Mouse (Mus musculus): ENCODE results near the gene Spink4. TPM values are rescaled to one million over a fixed set of nuclear protein-coding genes. Genes with fewer than 3 reads are reported as not detected.

The Spink4 gene
- polyA plus RNA-seq, 1 experiment from 2014 or later: 0.65 TPM

GRCm38 (mm10) chr4:40885883-40886282 lies 34.0 kb upstream of the Spink4 start:
- WGBS (ENCODE audit: insufficient replicate concordance): 69% methylated on average over 4 of the region's 4 CpGs
- no peak overlapping the region for H3K27ac ChIP-seq (ENCODE audit: low read depth)
- ATAC-seq: no peak

DNA sequence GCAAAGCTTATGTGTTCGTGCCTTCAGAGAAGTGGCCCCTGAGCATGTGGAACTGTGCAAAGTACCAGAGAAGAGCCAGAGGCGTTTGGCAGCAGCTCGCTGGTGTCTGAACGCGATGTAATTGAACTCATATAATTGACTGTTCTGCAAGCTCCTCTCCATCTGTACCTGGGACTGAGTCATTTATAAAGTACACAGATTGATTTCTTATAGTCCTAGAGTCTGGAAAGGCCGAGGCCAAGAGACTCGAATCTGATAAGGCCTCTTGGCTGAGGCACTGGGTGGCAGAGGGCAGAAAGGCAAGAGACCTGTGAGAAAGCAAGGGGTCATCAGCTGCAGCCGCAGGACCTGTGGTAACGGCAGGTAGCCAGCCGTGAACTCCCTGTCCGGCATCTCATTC lies 31.0 kb upstream of the Spink4 start:
- H3K4me2 ChIP-seq (ENCODE audit: low read depth, low read length): no peak overlapping the region
- DNase-seq (no peak), ATAC-seq (peak; percentile 70)
- H3K27me3 ChIP-seq (ENCODE audit: insufficient read depth, low read length): no peaks in the 10 kb centered on the region
- H3K36me3 ChIP-seq (replicated peaks; ENCODE audit: insufficient read depth, low read length): no peaks in the 10 kb centered on the region
- no peak for TF ChIP-seq EP300 (IDR thresholded peaks at IDR 0.05; ENCODE audit: low read depth)
- TF ChIP-seq CTCF (IDR thresholded peaks at IDR 0.05; ENCODE audit: low read depth): no peak
- no peak overlapping the region for H3K9ac ChIP-seq (replicated peaks)
- no peak overlapping the region for H3K4me3 ChIP-seq (ENCODE audit: low read depth, low read length)
- no peaks in the 10 kb centered on the region for H3K9me3 ChIP-seq (ENCODE audit: low read length)
- 72% methylated on average over 11 of the region's 11 CpGs for WGBS (ENCODE audit: insufficient replicate concordance)
- H3K27ac ChIP-seq (ENCODE audit: low read depth): peak overlapping the region; percentile 45; the same call in 1 of the 2 replicates
- H3K4me1 ChIP-seq (ENCODE audit: insufficient read depth): no peaks in the 10 kb centered on the region

More at GRCm38 (mm10) chr4:40885883-40886282, 34.0 kb upstream of the Spink4 start:
- DNase-seq: no peak
- no peak for TF ChIP-seq EP300 (IDR thresholded peaks at IDR 0.05; ENCODE audit: low read depth)
- no peak for TF ChIP-seq CTCF (IDR thresholded peaks at IDR 0.05; ENCODE audit: low read depth)
- H3K27me3 ChIP-seq (ENCODE audit: insufficient read depth, low read length): no peaks in the 10 kb centered on the region
- H3K4me1 ChIP-seq (ENCODE audit: insufficient read depth): no peaks in the 10 kb centered on the region
- H3K36me3 ChIP-seq (replicated peaks; ENCODE audit: insufficient read depth, low read length): no peaks in the 10 kb centered on the region
- H3K4me3 ChIP-seq (ENCODE audit: low read depth, low read length): no peak overlapping the region
- H3K9ac ChIP-seq (replicated peaks): no peak overlapping the region
- no peaks in the 10 kb centered on the region for H3K9me3 ChIP-seq (ENCODE audit: low read length)
- no peak overlapping the region for H3K4me2 ChIP-seq (ENCODE audit: low read depth, low read length)

DNA sequence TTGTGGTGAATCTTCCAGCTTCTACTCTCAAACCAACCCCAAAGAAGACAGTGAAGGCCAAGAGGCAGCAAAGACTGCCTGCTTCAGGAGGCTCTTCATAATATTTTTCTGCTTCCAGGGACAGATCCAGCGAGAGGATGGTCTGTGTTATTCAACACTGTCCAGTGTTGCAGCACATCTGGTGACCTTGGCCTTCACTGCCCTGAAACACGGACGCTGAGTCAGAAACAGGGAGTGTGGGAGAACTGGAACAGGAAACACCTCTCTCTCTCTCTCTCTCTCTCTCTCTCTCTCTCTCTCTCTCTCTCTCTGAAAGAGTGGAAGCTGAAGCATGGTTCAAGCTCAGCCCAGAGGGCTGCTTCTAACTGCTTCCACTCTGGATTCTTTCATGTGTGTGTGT lies 30.6 kb upstream of the Spink4 start:
- Histone ChIP-seq H3K27me3 (ENCODE audit: insufficient read depth, low read length) (no peaks in the 10 kb centered on the region), H3K27ac (ENCODE audit: low read depth) (peak overlapping the region; percentile 45; the same call in 1 of the 2 replicates), H3K9me3 (ENCODE audit: low read length) (no peaks in the 10 kb centered on the region), H3K4me2 (ENCODE audit: low read depth, low read length) (no peak overlapping the region), H3K9ac (replicated peaks) (no peak overlapping the region), H3K4me1 (ENCODE audit: insufficient read depth) (no peaks in the 10 kb centered on the region), H3K4me3 (ENCODE audit: low read depth, low read length) (no peak overlapping the region), H3K36me3 (replicated peaks; ENCODE audit: insufficient read depth, low read length) (no peaks in the 10 kb centered on the region)
- DNase-seq: peak; percentile 46
- WGBS (ENCODE audit: insufficient replicate concordance): 39% methylated on average over 3 of the region's 3 CpGs
- ATAC-seq: peak; percentile 94
- TF ChIP-seq CTCF (IDR thresholded peaks at IDR 0.05; ENCODE audit: low read depth) (no peak), EP300 (IDR thresholded peaks at IDR 0.05; ENCODE audit: low read depth) (no peak)

GRCm38 (mm10) chr4:40889983-40890382 lies 29.9 kb upstream of the Spink4 start:
- Histone ChIP-seq H3K4me2 (ENCODE audit: low read depth, low read length) (no peak overlapping the region), H3K9ac (replicated peaks) (no peak overlapping the region), H3K9me3 (ENCODE audit: low read length) (no peaks in the 10 kb centered on the region), H3K36me3 (replicated peaks; ENCODE audit: insufficient read depth, low read length) (no peaks in the 10 kb centered on the region), H3K27ac (ENCODE audit: low read depth) (no peak overlapping the region), H3K4me3 (ENCODE audit: low read depth, low read length) (no peak overlapping the region), H3K27me3 (ENCODE audit: insufficient read depth, low read length) (no peaks in the 10 kb centered on the region), H3K4me1 (ENCODE audit: insufficient read depth) (no peaks in the 10 kb centered on the region)
- ATAC-seq: no peak
- WGBS (ENCODE audit: insufficient replicate concordance): 74% methylated on average over 4 of the region's 4 CpGs
- no peak for TF ChIP-seq CTCF (IDR thresholded peaks at IDR 0.05; ENCODE audit: low read depth)
- no peak for TF ChIP-seq EP300 (IDR thresholded peaks at IDR 0.05; ENCODE audit: low read depth)
- DNase-seq: no peak

DNA sequence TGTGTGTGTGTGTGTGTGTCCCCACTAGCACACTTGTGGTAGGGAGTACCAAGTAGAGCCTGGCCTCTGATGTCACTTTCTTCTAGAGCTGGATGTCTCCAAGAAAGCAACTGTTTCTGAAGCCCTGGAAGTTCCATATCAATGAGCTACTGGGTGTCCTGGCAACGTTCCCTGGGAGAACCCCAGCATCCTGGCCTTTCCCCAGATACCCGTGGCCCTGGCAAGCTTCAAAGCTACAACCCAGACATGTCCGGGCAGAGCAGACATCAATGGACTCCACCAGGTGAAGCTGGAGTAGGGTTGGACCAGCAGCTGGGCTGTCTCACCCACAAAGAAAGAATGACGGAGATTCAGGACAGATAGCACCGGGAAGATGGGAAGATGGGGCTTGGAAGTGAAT lies 28.6 kb upstream of the Spink4 start:
- Histone ChIP-seq H3K4me2 (ENCODE audit: low read depth, low read length) (no peak overlapping the region), H3K4me3 (ENCODE audit: low read depth, low read length) (no peak overlapping the region), H3K9me3 (ENCODE audit: low read length) (0 out of 2 replicates have a peak, but pooled peaks cover 3% of the 10 kb centered on the region), H3K9ac (replicated peaks) (no peak overlapping the region), H3K27ac (ENCODE audit: low read depth) (no peak overlapping the region), H3K36me3 (replicated peaks; ENCODE audit: insufficient read depth, low read length) (no peaks in the 10 kb centered on the region), H3K27me3 (ENCODE audit: insufficient read depth, low read length) (no peaks in the 10 kb centered on the region), H3K4me1 (ENCODE audit: insufficient read depth) (no peaks in the 10 kb centered on the region)
- WGBS (ENCODE audit: insufficient replicate concordance): 84% methylated on average over 5 of the region's 5 CpGs
- ATAC-seq: no peak
- TF ChIP-seq CTCF (IDR thresholded peaks at IDR 0.05; ENCODE audit: low read depth): no peak
- no peak for TF ChIP-seq EP300 (IDR thresholded peaks at IDR 0.05; ENCODE audit: low read depth)
- DNase-seq: no peak

GRCm38 (mm10) chr4:40895118-40895517 lies 24.7 kb upstream of the Spink4 start:
- Histone ChIP-seq H3K27ac (ENCODE audit: low read depth) (no peak overlapping the region), H3K27me3 (ENCODE audit: insufficient read depth, low read length) (no peaks in the 10 kb centered on the region), H3K4me2 (ENCODE audit: low read depth, low read length) (no peak overlapping the region), H3K9me3 (ENCODE audit: low read length) (0 out of 2 replicates have a peak, but pooled peaks cover 3% of the 10 kb centered on the region), H3K9ac (replicated peaks) (no peak overlapping the region), H3K36me3 (replicated peaks; ENCODE audit: insufficient read depth, low read length) (no peaks in the 10 kb centered on the region), H3K4me3 (ENCODE audit: low read depth, low read length) (no peak overlapping the region), H3K4me1 (ENCODE audit: insufficient read depth) (no peaks in the 10 kb centered on the region)
- 91% methylated on average over 3 of the region's 3 CpGs for WGBS (ENCODE audit: insufficient replicate concordance)
- TF ChIP-seq EP300 (IDR thresholded peaks at IDR 0.05; ENCODE audit: low read depth) (no peak), CTCF (IDR thresholded peaks at IDR 0.05; ENCODE audit: low read depth) (no peak)
- no peak for DNase-seq
- no peak for ATAC-seq

- ATAC-seq (no peak), DNase-seq (no peak)
- H3K4me2 ChIP-seq (ENCODE audit: low read depth, low read length): no peak overlapping the region
- H3K27ac ChIP-seq (ENCODE audit: low read depth): no peak overlapping the region
- H3K27me3 ChIP-seq (ENCODE audit: insufficient read depth, low read length): no peaks in the 10 kb centered on the region
- 0 out of 2 replicates have a peak, but pooled peaks cover 3% of the 10 kb centered on the region for H3K9me3 ChIP-seq (ENCODE audit: low read length)
- no peak overlapping the region for H3K4me3 ChIP-seq (ENCODE audit: low read depth, low read length)
- H3K36me3 ChIP-seq (replicated peaks; ENCODE audit: insufficient read depth, low read length): no peaks in the 10 kb centered on the region
- no peaks in the 10 kb centered on the region for H3K4me1 ChIP-seq (ENCODE audit: insufficient read depth)
- H3K9ac ChIP-seq (replicated peaks): no peak overlapping the region
- WGBS (ENCODE audit: insufficient replicate concordance): 92% methylated on average over 2 of the region's 2 CpGs
- TF ChIP-seq EP300 (IDR thresholded peaks at IDR 0.05; ENCODE audit: low read depth) (no peak), CTCF (IDR thresholded peaks at IDR 0.05; ENCODE audit: low read depth) (no peak)
Measured at GRCm38 (mm10) chr4:40895646-40896045, 24.2 kb upstream of the Spink4 start.

Data from liver, postnatal 0 days (tissue).